Mouse (Mus musculus) C2C12 (cell line): ENCODE measurements at regions not wholly inside any gene's neighbourhood (a gene's known extent, or its start where the extent isn't known, plus 50 kb on each side); places are given as distances from the start of the nearest gene placed in this dataset.

Experiments
- CTCF ChIP-seq: IDR thresholded peaks from one replicate; pipeline ENCODE4 v1.5.1; 2011; ENCODE audit not compliant: control insufficient read depth, insufficient read depth, insufficient read length
- FOSL1 ChIP-seq: IDR thresholded peaks from one replicate; pipeline ENCODE4 v1.8.0; 2011; ENCODE audit warnings: mild to moderate bottlenecking, low read length; ENCODE audit not compliant: poor library complexity, insufficient read depth, severe bottlenecking
- MAX ChIP-seq: IDR thresholded peaks from one replicate; pipeline ENCODE4 v1.6.1; 2011; ENCODE audit warnings: mild to moderate bottlenecking, control low read depth
- MYOD1 ChIP-seq: IDR thresholded peaks from one replicate; pipeline ENCODE4 v1.6.1; 2011; ENCODE audit warnings: low read depth; ENCODE audit not compliant: control insufficient read depth, insufficient read length
- USF1 ChIP-seq: IDR thresholded peaks from one replicate; pipeline ENCODE4 v1.6.1; 2011; ENCODE audit warnings: low read depth, mild to moderate bottlenecking, control low read depth, moderate library complexity

DNA sequence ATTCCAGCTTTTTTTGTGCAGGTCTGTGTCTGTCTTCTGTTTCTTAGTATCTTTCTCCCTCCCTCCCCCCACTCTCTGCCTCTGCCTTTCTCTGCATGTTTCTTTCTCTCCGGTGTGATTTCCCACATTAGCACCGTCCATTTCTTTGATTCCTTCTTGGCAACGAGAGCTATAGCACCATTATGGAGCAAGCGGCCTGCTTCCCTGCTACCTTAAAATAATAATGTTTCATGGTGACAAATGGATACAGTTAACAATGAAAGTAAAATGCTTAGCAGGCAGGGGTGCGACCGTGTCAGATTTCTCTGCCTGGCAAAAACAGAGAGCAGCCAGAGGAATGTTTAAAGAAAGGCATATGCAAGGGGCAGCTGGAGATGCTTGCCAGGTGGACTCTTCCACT is 273.1 kb downstream of the Fzd1 start:
- no peak for TF ChIP-seq MYOD1
- TF ChIP-seq CTCF: no peak
- no peak for TF ChIP-seq USF1
- no peak for TF ChIP-seq FOSL1
- TF ChIP-seq MAX: no peak
